Mouse (Mus musculus): ENCODE measurements around the gene Atp6v1e2. TPM values are rescaled to one million over a fixed set of nuclear protein-coding genes. Genes with fewer than 3 reads are reported as not detected.

Atp6v1e2 gene
- polyA plus RNA-seq, 1 experiment from 2014 or later: not detected

DNA sequence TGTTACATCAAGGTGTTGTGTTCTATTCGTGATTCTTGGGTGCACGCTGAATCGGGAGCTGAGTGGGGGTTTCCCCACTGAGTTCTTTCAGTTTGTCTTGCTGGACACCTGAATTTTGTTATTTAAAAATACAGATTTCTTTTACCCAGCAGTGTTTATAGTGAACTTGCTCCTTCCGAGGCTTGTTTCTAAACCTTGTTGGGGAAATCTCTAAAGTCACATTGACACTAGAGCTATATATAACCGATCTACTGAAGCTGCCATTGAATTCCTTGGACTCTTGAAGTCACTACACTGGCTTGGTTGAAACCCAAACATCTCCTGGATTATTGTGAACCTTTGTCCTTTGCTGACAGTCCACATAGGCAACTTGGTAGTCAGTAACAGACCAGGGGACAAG is 9.5 kb upstream of the Atp6v1e2 start:
- no peak overlapping the region for H3K27ac ChIP-seq (ENCODE audit: low read depth)

DNA sequence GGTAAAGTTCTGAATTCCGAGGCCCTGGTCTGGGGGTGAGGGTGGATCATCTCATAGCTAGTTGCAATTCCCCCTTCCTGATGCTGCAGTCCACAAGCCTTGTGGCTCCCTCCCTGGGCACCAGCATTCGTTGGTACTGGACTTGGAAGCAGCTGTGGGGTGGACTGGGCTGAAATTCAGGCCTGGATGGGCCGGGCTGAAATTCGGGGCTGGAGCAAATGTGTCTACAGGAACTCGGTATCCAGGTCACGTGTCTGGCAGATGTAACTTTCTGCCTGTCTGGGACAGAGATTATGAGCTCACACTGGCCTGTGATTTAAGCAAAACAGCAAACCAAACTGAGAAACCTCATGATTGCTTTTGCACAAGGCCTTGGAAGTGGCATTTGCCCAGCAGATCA is 1.1 kb upstream of the Atp6v1e2 start:
- Histone ChIP-seq H3K36me3 (ENCODE audit: insufficient read depth) (no peaks in the 10 kb centered on the region), H3K4me3 (ENCODE audit: low read depth, low read length) (no peak overlapping the region), H3K9ac (no peak overlapping the region), H3K4me2 (no peak overlapping the region), H3K27ac (ENCODE audit: low read depth) (no peak overlapping the region), H3K9me3 (ENCODE audit: low read depth, low read length) (no peaks in the 10 kb centered on the region), H3K27me3 (ENCODE audit: insufficient read depth, low read length) (no peaks in the 10 kb centered on the region), H3K4me1 (ENCODE audit: insufficient read depth) (no peaks in the 10 kb centered on the region)
- DNase-seq: no peak
- no peak for ATAC-seq (ENCODE audit: insufficient read depth)
- 56% methylated on average over 6 of the region's 6 CpGs for WGBS
- TF ChIP-seq CTCF (IDR thresholded peaks at IDR 0.05; ENCODE audit: low read depth): no peak

More for the DNA sequence above, 9.5 kb upstream of the Atp6v1e2 start:
- Histone ChIP-seq H3K4me1 (ENCODE audit: insufficient read depth) (peaks cover 12% of the 10 kb centered on the region), H3K4me2 (no peak overlapping the region), H3K9ac (no peak overlapping the region), H3K9me3 (ENCODE audit: low read depth, low read length) (no peaks in the 10 kb centered on the region), H3K36me3 (ENCODE audit: insufficient read depth) (no peaks in the 10 kb centered on the region), H3K4me3 (ENCODE audit: low read depth, low read length) (no peak overlapping the region), H3K27me3 (ENCODE audit: insufficient read depth, low read length) (no peaks in the 10 kb centered on the region)
- 84% methylated on average over 5 of the region's 5 CpGs for WGBS
- no peak for DNase-seq
- ATAC-seq (ENCODE audit: insufficient read depth): no peak
- no peak for TF ChIP-seq CTCF (IDR thresholded peaks at IDR 0.05; ENCODE audit: low read depth)

DNA sequence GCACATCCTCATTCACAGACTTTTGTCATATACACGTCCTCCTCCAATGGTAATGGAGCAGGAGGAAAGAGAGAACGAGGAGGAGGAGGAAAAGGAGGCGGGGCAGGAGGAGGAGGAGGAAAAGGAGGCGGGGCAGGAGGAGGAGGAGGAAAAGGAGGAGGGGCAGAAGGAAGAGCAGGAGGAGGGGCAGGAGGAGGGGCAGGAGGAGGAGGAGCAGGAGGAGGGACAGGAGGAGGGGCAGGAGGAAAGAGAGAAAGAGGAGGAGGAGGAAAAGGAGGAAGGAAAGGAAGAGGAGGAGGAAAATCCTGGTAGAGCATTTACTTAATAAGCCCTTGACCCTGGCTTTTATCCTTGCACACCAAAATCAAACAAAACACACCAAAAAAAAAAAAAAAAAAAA is 1.6 kb downstream of the Atp6v1e2 start:
- Histone ChIP-seq H3K27ac (ENCODE audit: low read depth) (no peak overlapping the region), H3K36me3 (ENCODE audit: insufficient read depth) (no peaks in the 10 kb centered on the region)
- WGBS: 43% methylated on average over 4 of the region's 4 CpGs

DNA sequence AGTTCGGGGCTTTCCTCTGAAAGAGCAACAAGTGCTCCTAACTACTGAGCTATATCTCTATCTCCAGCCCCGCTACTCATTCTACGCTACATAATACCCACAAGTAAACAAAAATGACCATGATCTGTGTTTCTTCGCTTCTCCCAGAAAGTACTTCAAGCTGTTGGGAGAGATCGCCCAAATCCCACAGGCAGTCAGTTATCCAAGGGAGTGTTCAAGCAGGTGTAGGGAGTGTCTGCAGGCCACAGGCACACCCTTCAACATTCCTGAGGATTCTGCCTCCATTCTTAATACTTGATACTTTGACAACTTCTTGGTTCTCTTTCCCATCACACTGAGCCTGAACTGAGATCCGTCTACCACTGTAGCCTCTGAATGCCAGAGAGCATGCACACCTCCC is 4.5 kb downstream of the Atp6v1e2 start:
- ATAC-seq (ENCODE audit: insufficient read depth) (no peak), DNase-seq (no peak)
- H3K9ac ChIP-seq: no peak overlapping the region
- TF ChIP-seq CTCF (IDR thresholded peaks at IDR 0.05; ENCODE audit: low read depth): no peak
- no peak overlapping the region for H3K4me2 ChIP-seq
- H3K36me3 ChIP-seq (ENCODE audit: insufficient read depth): no peaks in the 10 kb centered on the region
- 71% methylated on average over 6 of the region's 6 CpGs for WGBS
- H3K4me1 ChIP-seq (ENCODE audit: insufficient read depth): no peaks in the 10 kb centered on the region
- H3K27ac ChIP-seq (ENCODE audit: low read depth): no peak overlapping the region
- no peak overlapping the region for H3K4me3 ChIP-seq (ENCODE audit: low read depth, low read length)
- H3K27me3 ChIP-seq (ENCODE audit: insufficient read depth, low read length): no peaks in the 10 kb centered on the region
- no peaks in the 10 kb centered on the region for H3K9me3 ChIP-seq (ENCODE audit: low read depth, low read length)

More for the DNA sequence above, 1.6 kb downstream of the Atp6v1e2 start:
- TF ChIP-seq CTCF (IDR thresholded peaks at IDR 0.05; ENCODE audit: low read depth): no peak
- Histone ChIP-seq H3K4me2 (no peak overlapping the region), H3K4me1 (ENCODE audit: insufficient read depth) (no peaks in the 10 kb centered on the region), H3K4me3 (ENCODE audit: low read depth, low read length) (no peak overlapping the region), H3K27me3 (ENCODE audit: insufficient read depth, low read length) (no peaks in the 10 kb centered on the region), H3K9me3 (ENCODE audit: low read depth, low read length) (no peaks in the 10 kb centered on the region), H3K9ac (no peak overlapping the region)
- ATAC-seq (ENCODE audit: insufficient read depth) (no peak), DNase-seq (no peak)

DNA sequence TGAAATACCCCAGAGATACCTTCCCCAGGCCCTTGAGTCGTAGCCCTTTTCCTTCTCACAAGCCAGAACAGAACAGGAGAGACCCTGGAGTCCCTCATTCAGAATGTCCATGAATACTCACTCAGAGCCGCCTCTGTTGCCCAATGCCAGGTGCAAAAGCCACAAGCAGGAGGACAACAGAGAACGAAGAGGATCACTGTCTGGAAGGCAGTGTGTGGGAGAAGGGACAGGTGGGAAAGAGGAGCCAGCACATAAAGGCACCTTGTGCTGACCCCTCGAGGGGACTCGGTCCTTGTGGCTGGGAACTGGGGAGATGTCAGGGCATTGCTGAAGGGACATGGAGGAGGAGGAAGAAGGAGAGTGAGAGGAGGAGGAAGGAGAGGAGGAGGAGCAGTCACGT is 5.6 kb downstream of the Atp6v1e2 start:
- Histone ChIP-seq H3K27me3 (ENCODE audit: insufficient read depth, low read length) (no peaks in the 10 kb centered on the region), H3K4me3 (ENCODE audit: low read depth, low read length) (no peak overlapping the region), H3K36me3 (ENCODE audit: insufficient read depth) (no peaks in the 10 kb centered on the region), H3K9ac (no peak overlapping the region), H3K9me3 (ENCODE audit: low read depth, low read length) (no peaks in the 10 kb centered on the region), H3K4me1 (ENCODE audit: insufficient read depth) (no peaks in the 10 kb centered on the region), H3K27ac (ENCODE audit: low read depth) (no peak overlapping the region), H3K4me2 (no peak overlapping the region)
- 42% methylated on average over 6 of the region's 6 CpGs for WGBS
- TF ChIP-seq CTCF (IDR thresholded peaks at IDR 0.05; ENCODE audit: low read depth): no peak
- DNase-seq (no peak), ATAC-seq (ENCODE audit: insufficient read depth) (no peak)

DNA sequence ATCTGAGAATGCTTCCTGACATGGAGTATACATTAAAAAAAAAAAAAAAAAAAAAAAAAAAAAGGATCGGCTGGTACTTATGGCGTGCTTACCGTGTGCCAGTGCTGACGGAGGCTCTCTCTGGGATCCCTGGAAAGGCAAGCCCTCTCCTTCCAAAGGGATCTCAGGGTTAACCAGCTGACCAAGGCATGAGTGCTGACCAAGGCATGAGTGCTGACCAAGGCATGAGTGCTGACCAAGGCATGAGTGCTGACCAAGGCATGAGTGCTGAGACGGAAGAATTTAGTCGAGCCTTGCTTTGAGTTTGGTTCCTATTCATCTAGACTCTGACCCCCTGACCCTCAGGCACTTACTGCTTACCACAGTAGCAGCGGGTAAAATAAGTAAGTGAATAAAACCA is 9.0 kb downstream of the Atp6v1e2 start:
- Histone ChIP-seq H3K9ac (no peak overlapping the region), H3K27ac (ENCODE audit: low read depth) (no peak overlapping the region), H3K4me1 (ENCODE audit: insufficient read depth) (no peaks in the 10 kb centered on the region), H3K36me3 (ENCODE audit: insufficient read depth) (no peaks in the 10 kb centered on the region), H3K4me2 (no peak overlapping the region), H3K27me3 (ENCODE audit: insufficient read depth, low read length) (no peaks in the 10 kb centered on the region), H3K4me3 (ENCODE audit: low read depth, low read length) (no peak overlapping the region), H3K9me3 (ENCODE audit: low read depth, low read length) (no peaks in the 10 kb centered on the region)
- DNase-seq (no peak), ATAC-seq (ENCODE audit: insufficient read depth) (peak; percentile 8; the same call in 1 of the 2 replicates)
- TF ChIP-seq CTCF (IDR thresholded peaks at IDR 0.05; ENCODE audit: low read depth): no peak
- WGBS: 44% methylated on average over 7 of the region's 7 CpGs

DNA sequence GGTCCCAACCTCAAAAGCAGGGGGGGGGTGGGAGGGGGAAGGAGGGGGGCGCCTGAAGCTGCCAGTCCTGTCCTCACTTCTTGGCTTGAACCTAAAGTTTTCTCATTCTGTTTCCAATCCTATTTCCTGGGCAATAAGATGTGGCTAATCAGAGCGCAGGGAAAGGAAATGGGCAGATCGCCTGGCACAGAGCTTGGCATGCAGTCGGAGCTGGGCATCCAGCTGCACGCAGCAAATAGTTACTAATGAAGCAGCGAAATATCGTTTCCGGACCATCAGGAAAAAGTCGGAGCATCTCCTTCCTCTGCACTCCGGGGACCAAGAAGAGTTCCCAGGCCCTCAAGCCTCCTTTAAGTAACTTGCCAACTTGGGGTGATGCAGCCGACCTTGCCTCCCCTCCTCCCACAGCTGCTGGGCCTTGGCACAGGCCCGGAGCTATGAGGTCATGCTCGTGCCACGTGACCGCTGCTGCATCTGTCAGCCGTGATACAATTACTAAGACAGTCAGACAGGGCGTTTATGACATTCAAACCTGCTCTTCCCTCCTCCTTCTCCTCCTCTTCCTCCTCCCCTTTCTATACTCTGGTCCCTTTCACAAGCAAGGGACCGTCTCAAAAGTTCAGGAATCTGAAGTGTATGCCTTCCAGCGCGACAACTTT is 10.1 kb downstream of the Atp6v1e2 start:
- peak; percentile 89 for ATAC-seq (ENCODE audit: insufficient read depth)
- TF ChIP-seq CTCF (IDR thresholded peaks at IDR 0.05; ENCODE audit: low read depth): no peak
- no peaks in the 10 kb centered on the region for H3K9me3 ChIP-seq (ENCODE audit: low read depth, low read length)
- H3K4me3 ChIP-seq (ENCODE audit: low read depth, low read length): peak overlapping the region; percentile 35
- WGBS: 3% methylated on average over 20 of the region's 20 CpGs
- H3K4me2 ChIP-seq: peak overlapping the region; percentile 67
- H3K4me1 ChIP-seq (ENCODE audit: insufficient read depth): no peaks in the 10 kb centered on the region
- H3K36me3 ChIP-seq (ENCODE audit: insufficient read depth): no peaks in the 10 kb centered on the region
- peak overlapping the region; percentile 60; the same call in 1 of the 2 replicates for H3K27ac ChIP-seq (ENCODE audit: low read depth)
- peak; percentile 88 for DNase-seq
- peak overlapping the region; percentile 36 for H3K9ac ChIP-seq
- H3K27me3 ChIP-seq (ENCODE audit: insufficient read depth, low read length): no peaks in the 10 kb centered on the region
